Mouse (Mus musculus) T-helper 17 cell (primary cell): ENCODE measurements around the gene Vmn1r175.
"Not testable (repeated sequence)": the region's sequence is repeated elsewhere in the genome, so short reads cannot be mapped to it uniquely, and the experiment has no call there.

Source experiments
- in situ Hi-C, 2 experiments: fragments of 300-600 bp; cut with MboI, MseI; formaldehyde crosslinking; loops; 1 replicate in 1 of 2; 2 replicates in 1 of 2; pipeline ENCODE4 v1.15.1; 2025; ENCODE audit warnings: high pct_unique_total_duplicates in 2 of 2

Vmn1r175 gene

GRCm38 (mm10) chr7:23810543-23810942, at the start of gene Vmn1r175:
TSS of gene Vmn1r175 (minus strand) at chr7:23810643.
- in situ Hi-C loops: not testable (repeated sequence)

GRCm38 (mm10) chr7:23837272-23837671, 26.8 kb upstream of the Vmn1r175 start, which contains the start of gene Vmn1r176:
TSS of gene Vmn1r176 (minus strand) at chr7:23837372.
- in situ Hi-C loops: loop anchor here (5.0 kb wide), 1 partner anchor 260 kb away; the partner anchor contains the start of gene Vmn1r169 (in 2 of the 2)

GRCm38 (mm10) chr7:23784526-23784925, 25.9 kb downstream of the Vmn1r175 start:
- in situ Hi-C loops: no loop called here
